Mouse (Mus musculus): ENCODE data around the gene Vamp2. TPM values are rescaled to one million over a fixed set of nuclear protein-coding genes. Genes with fewer than 3 reads are reported as not detected.
A peak's percentile ranks its signal among the peaks of the same experiment; 100 is the strongest.

Gene Vamp2
- polyA plus RNA-seq, 1 experiment = 51.8 TPM

DNA sequence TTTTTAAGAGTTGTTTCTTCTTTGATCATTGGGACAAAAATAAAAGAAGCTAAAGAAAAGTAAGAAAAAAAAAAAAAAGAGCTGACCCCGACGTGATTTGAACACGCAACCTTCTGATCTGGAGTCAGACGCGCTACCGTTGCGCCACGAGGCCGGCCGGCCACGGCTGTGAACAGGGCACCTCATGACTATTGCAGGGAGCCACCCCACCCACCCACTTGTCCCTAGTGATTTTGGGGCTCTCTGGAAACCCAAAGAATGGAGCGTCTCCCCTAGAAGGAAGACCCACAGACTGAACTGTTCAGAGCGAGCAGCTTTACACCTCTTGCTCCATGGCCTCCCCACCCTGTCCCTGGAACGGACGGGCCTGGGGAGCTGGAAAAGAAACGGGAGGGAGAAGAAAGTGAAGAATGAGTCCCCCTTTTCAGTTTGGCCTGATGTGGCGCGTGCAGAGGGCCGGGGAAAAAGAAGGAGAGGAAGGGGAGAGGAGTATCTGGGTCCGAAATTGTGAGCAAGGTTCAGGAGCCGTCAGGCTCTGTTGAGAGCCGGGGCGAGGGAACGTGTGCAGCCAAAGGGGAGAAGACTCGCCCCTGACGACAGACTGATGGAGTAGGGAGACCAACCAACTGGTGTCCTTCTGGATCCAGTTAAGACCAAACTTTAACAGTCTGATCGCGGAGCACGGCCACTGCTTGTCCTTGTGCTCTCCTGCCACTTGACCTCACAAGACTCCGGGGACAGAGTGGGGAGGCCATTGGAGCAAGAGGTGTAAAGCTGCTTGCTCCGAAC, 24.7 kb upstream of the Vamp2 start:
- no peak for TF ChIP-seq CEBPB (IDR thresholded peaks at IDR 0.05; ENCODE audit: insufficient read depth, poor library complexity, severe bottlenecking)
- TF ChIP-seq E2F4 (IDR thresholded peaks at IDR 0.05; ENCODE audit: insufficient read depth) = no peak
- TF ChIP-seq TCF3 (IDR thresholded peaks at IDR 0.05; ENCODE audit: insufficient read length, low read depth) = no peak
- TF ChIP-seq SRF (IDR thresholded peaks at IDR 0.05; ENCODE audit: control insufficient read depth, insufficient read length, low read depth) = no peak
- Histone ChIP-seq H3K27me3 (ENCODE audit: control insufficient read depth, insufficient read depth, insufficient read length) (no peaks in the 10 kb centered on the region), H3K4me3 (peak overlapping the region; percentile 66), H3ac (ENCODE audit: control insufficient read depth, insufficient read length) (peak overlapping the region; percentile 18), H3K79me2 (ENCODE audit: control insufficient read depth, insufficient read depth) (peaks cover 11% of the 10 kb centered on the region), H3K36me3 (ENCODE audit: control insufficient read depth, insufficient read depth) (no peaks in the 10 kb centered on the region), H3K4me2 (ENCODE audit: low read depth) (peak overlapping the region; percentile 86)

- Histone ChIP-seq H3K4me3 (peak overlapping the region; percentile 66), H3K27me3 (ENCODE audit: control insufficient read depth, insufficient read depth, insufficient read length) (no peaks in the 10 kb centered on the region), H3K79me2 (ENCODE audit: control insufficient read depth, insufficient read depth) (peaks cover 10% of the 10 kb centered on the region), H3K36me3 (ENCODE audit: control insufficient read depth, insufficient read depth) (no peaks in the 10 kb centered on the region), H3ac (ENCODE audit: control insufficient read depth, insufficient read length) (peak overlapping the region; percentile 18), H3K4me2 (ENCODE audit: low read depth) (peak overlapping the region; percentile 86)
- TF ChIP-seq CEBPB (IDR thresholded peaks at IDR 0.05; ENCODE audit: insufficient read depth, poor library complexity, severe bottlenecking) (no peak), MYOG (IDR thresholded peaks at IDR 0.05; ENCODE audit: control insufficient read depth in 1 of 3, insufficient read depth in 1 of 3, insufficient read length in 2 of 3, low read depth in 2 of 3) (no peak), SRF (IDR thresholded peaks at IDR 0.05; ENCODE audit: control insufficient read depth, insufficient read length, low read depth) (no peak), TCF3 (IDR thresholded peaks at IDR 0.05; ENCODE audit: insufficient read length, low read depth) (no peak), E2F4 (IDR thresholded peaks at IDR 0.05; ENCODE audit: insufficient read depth) (no peak), REST (IDR thresholded peaks at IDR 0.05; ENCODE audit: insufficient read depth, insufficient read length) (no peak), TCF12 (IDR thresholded peaks at IDR 0.05; ENCODE audit: insufficient read depth, poor library complexity, severe bottlenecking) (no peak), USF1 (IDR thresholded peaks at IDR 0.05; ENCODE audit: low read depth) (no peak), POLR2A (IDR thresholded peaks at IDR 0.05; ENCODE audit: insufficient read length, low read depth) (no peak), MYOD1 (IDR thresholded peaks at IDR 0.05; ENCODE audit: control insufficient read depth in 1 of 3, insufficient read length in 2 of 3, low read depth in 2 of 3) (no peak), MAX (IDR thresholded peaks at IDR 0.05; ENCODE audit: low read depth) (no peak), POLR2AphosphoS2 (IDR thresholded peaks at IDR 0.05; ENCODE audit: insufficient read length, low read depth) (no peak)
Measured at GRCm38 (mm10) chr11:69064259-69065133, 23.8 kb upstream of the Vamp2 start.

DNA sequence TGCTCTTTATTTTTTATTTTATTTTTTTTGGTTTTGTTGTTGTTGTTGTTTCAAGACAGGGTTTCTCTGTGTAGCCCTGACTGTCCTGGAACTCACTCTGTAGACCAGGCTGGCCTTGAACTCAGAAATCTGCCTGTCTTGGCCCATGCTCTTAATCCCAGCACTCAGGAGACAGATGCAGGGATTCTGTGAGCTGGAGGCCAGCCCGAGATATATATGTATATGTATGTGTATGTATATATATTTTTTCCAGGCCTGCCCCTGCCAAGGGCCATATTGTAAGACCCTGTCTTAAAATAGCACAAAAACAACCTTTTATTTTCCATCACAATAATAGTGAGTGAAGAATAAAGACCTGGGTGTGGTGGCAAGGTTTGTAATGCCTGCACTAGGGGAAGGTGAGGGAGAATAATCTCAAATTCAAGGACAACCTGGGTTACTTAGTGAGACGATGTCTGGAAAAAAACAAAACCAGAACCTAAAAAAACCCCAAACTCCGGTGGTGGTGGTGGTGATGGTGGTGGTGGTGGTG, 22.8 kb upstream of the Vamp2 start:
- TF ChIP-seq MAX (IDR thresholded peaks at IDR 0.05; ENCODE audit: low read depth) (no peak), SRF (IDR thresholded peaks at IDR 0.05; ENCODE audit: control insufficient read depth, insufficient read length, low read depth) (no peak), TCF3 (IDR thresholded peaks at IDR 0.05; ENCODE audit: insufficient read length, low read depth) (no peak), MYOG (IDR thresholded peaks at IDR 0.05; ENCODE audit: control insufficient read depth in 1 of 3, insufficient read depth in 1 of 3, insufficient read length in 2 of 3, low read depth in 2 of 3) (no peak), REST (IDR thresholded peaks at IDR 0.05; ENCODE audit: insufficient read depth, insufficient read length) (no peak), CEBPB (IDR thresholded peaks at IDR 0.05; ENCODE audit: insufficient read depth, poor library complexity, severe bottlenecking) (no peak), TCF12 (IDR thresholded peaks at IDR 0.05; ENCODE audit: insufficient read depth, poor library complexity, severe bottlenecking) (no peak), E2F4 (IDR thresholded peaks at IDR 0.05; ENCODE audit: insufficient read depth) (no peak), MYOD1 (IDR thresholded peaks at IDR 0.05; ENCODE audit: control insufficient read depth in 1 of 3, insufficient read length in 2 of 3, low read depth in 2 of 3) (no peak), POLR2AphosphoS2 (IDR thresholded peaks at IDR 0.05; ENCODE audit: insufficient read length, low read depth) (no peak), POLR2A (IDR thresholded peaks at IDR 0.05; ENCODE audit: insufficient read length, low read depth) (no peak), USF1 (IDR thresholded peaks at IDR 0.05; ENCODE audit: low read depth) (no peak)
- Histone ChIP-seq H3ac (ENCODE audit: control insufficient read depth, insufficient read length) (no peak overlapping the region), H3K79me2 (ENCODE audit: control insufficient read depth, insufficient read depth) (peaks cover 10% of the 10 kb centered on the region), H3K36me3 (ENCODE audit: control insufficient read depth, insufficient read depth) (no peaks in the 10 kb centered on the region), H3K4me2 (ENCODE audit: low read depth) (no peak overlapping the region), H3K4me3 (no peak overlapping the region), H3K27me3 (ENCODE audit: control insufficient read depth, insufficient read depth, insufficient read length) (no peaks in the 10 kb centered on the region)

DNA sequence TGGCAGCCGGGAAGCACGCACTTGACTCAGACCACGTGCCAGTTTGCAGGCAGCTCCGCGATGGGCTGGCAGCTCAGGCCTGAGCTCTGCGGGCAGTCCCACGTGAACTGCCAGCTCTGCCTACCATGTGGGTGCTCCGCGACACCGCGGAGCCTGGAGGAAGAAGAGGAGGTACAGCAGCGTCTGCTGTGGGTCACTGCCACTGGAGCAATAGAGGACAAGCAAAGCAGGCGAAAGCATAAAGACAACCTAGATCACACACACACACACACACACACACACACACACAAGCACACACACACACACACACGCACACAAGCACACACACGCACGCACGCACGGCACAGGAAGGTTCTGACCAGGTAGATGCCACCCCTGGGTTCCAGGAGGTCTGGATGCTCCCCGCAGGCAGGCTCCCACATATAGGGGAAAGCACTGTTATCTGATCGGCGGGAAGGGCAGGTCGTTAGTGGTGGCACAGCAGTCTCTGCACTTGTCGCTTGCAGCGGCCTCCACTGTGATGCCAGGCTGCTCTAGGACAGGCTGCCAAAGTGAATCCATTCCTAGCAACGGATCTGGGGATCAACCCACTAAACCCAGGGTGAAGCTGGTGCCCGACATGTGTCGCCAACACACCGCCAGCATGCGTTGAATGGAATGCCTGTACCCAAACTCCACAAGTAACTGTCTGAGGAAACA, 22.0 kb upstream of the Vamp2 start:
- H3K4me3 ChIP-seq = no peak overlapping the region
- peak overlapping the region; percentile 43 for H3K4me2 ChIP-seq (ENCODE audit: low read depth)
- no peaks in the 10 kb centered on the region for H3K27me3 ChIP-seq (ENCODE audit: control insufficient read depth, insufficient read depth, insufficient read length)
- TF ChIP-seq POLR2A (IDR thresholded peaks at IDR 0.05; ENCODE audit: insufficient read length, low read depth) (no peak), REST (IDR thresholded peaks at IDR 0.05; ENCODE audit: insufficient read depth, insufficient read length) (no peak), TCF3 (IDR thresholded peaks at IDR 0.05; ENCODE audit: insufficient read length, low read depth) (no peak), POLR2AphosphoS2 (IDR thresholded peaks at IDR 0.05; ENCODE audit: insufficient read length, low read depth) (no peak)
- peaks cover 6% of the 10 kb centered on the region for H3K79me2 ChIP-seq (ENCODE audit: control insufficient read depth, insufficient read depth)
- no peak overlapping the region for H3ac ChIP-seq (ENCODE audit: control insufficient read depth, insufficient read length)
- H3K36me3 ChIP-seq (ENCODE audit: control insufficient read depth, insufficient read depth) = no peaks in the 10 kb centered on the region
